In the genomic region with DNA sequence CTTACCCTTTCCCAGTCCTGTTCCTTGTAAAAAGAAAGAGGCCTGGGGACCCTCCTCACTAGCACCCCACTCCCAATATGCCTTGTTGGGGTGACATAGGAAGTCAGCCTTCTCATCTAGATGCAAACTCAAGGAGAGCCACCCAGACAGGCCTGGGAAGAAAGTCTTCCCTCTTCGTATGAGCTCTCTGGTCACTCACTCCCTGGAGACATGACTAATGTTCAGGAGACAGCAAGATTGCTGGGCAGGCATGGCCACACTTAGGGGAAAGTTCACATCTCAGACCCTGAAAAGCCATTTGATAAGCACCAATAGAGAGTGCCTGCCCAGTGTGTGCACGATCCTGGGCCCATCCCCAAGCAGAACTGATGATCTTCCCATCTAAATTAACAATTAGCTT, we compare ENCODE assay signal across 13 mouse cellular contexts. TPM values are rescaled to one million over a fixed set of nuclear protein-coding genes. Genes with fewer than 3 reads are reported as not detected.
DNase-seq lines count a peak whose midpoint lies in the region; ATAC-seq lines count a peak whose summit lies in the region.
"Had no signal": no experiment of that assay in that cellular context is flagged by ENCODE, and none has a peak within 500 bp of the region (broad histone marks: within the 10 kb centered on the region; RNA-seq: fewer than 3 reads in every experiment).

No protein-coding gene starts in this region.

- 40% methylated on average over 2 of the region's 2 CpGs for WGBS in heart, embryonic 14.5 days
- WGBS in neural tube, embryonic 11.5 days: 65% methylated on average over 2 of the region's 2 CpGs
- 61% methylated on average over 2 of the region's 2 CpGs for WGBS in limb, embryonic 12.5 days

- no peak for ATAC-seq in heart, embryonic 14.5 days (ENCODE audit: insufficient number of reproducible peaks, insufficient read depth, low FRiP score, low read depth)
- no peak for ATAC-seq in neural tube, embryonic 11.5 days (ENCODE audit: insufficient read depth, low FRiP score, low TSS enrichment)
- ATAC-seq in limb, embryonic 12.5 days (ENCODE audit: insufficient number of reproducible peaks, insufficient read depth, low FRiP score, low TSS enrichment, low read depth): no peak
- no peak for ATAC-seq in CD4-positive, CD25-positive, alpha-beta regulatory T cell, adult 4 months
- ATAC-seq: forebrain, embryonic 16.5 days had no signal

- H3K4me3 ChIP-seq in heart, embryonic 14.5 days (ENCODE audit: control insufficient read depth in 1 of 2, insufficient read depth in 1 of 2, low read depth in 1 of 2, low read length in 2 of 2): peak overlapping the region; percentile 19 to 90; a peak in 3 of 4 replicates
- no peak overlapping the region for H3K4me3 ChIP-seq in neural tube, embryonic 11.5 days (ENCODE audit: low read depth, low read length)
- no peak overlapping the region for H3K4me3 ChIP-seq in limb, embryonic 12.5 days (replicated peaks)

- H3K27me3 ChIP-seq in heart, embryonic 14.5 days (ENCODE audit: control insufficient read depth, insufficient read depth, low read length): no peaks in the 10 kb centered on the region
- H3K27me3 ChIP-seq in neural tube, embryonic 11.5 days (ENCODE audit: control insufficient read depth, insufficient read depth, low read length): peaks cover 30% of the 10 kb centered on the region
- peaks cover 9% of the 10 kb centered on the region for H3K27me3 ChIP-seq in limb, embryonic 12.5 days

- peak overlapping the region; percentile 88 for H3K4me2 ChIP-seq in heart, embryonic 14.5 days (ENCODE audit: low read length)
- H3K4me2 ChIP-seq in neural tube, embryonic 11.5 days (ENCODE audit: low read depth): peak overlapping the region; percentile 20
- H3K4me2 ChIP-seq in limb, embryonic 12.5 days: peak overlapping the region; percentile 91

- H3K36me3 ChIP-seq in heart, embryonic 14.5 days (ENCODE audit: control insufficient read depth, insufficient read depth, low read length): peaks cover 17% of the 10 kb centered on the region
- no peaks in the 10 kb centered on the region for H3K36me3 ChIP-seq in neural tube, embryonic 11.5 days (ENCODE audit: control insufficient read depth, insufficient read depth, low read length)
- peaks cover 12% of the 10 kb centered on the region for H3K36me3 ChIP-seq in limb, embryonic 12.5 days

- no peaks in the 10 kb centered on the region for H3K9me3 ChIP-seq in heart, embryonic 14.5 days (ENCODE audit: control insufficient read depth, low read length)
- H3K9me3 ChIP-seq in neural tube, embryonic 11.5 days (ENCODE audit: control insufficient read depth, low read length): no peaks in the 10 kb centered on the region
- H3K9me3 ChIP-seq in limb, embryonic 12.5 days: no peaks in the 10 kb centered on the region

- no peak for DNase-seq in heart, adult 9 months (ENCODE audit: low spot score in 2 of 2)
- no peak for DNase-seq in neural tube, embryonic 11.5 days (ENCODE audit: low spot score)
- no peak for DNase-seq in neural tube, embryonic 10.5 days (ENCODE audit: extremely low spot score, low spot score)
- no peak for DNase-seq in thymus, postnatal 25 days
- no peak for DNase-seq in right cerebral cortex, postnatal 36 days (ENCODE audit: low spot score in 2 of 2)
- DNase-seq: adrenal gland, adult 8-10 months; cerebellum, adult 9-11 months; right cerebral cortex, postnatal 14 days; thymus, postnatal 4 days had no signal

- peak overlapping the region; percentile 97 for H3K9ac ChIP-seq in heart, embryonic 14.5 days (ENCODE audit: low read length)
- no peak overlapping the region for H3K9ac ChIP-seq in neural tube, embryonic 11.5 days (ENCODE audit: low read length)
- H3K9ac ChIP-seq in limb, embryonic 12.5 days (replicated peaks): no peak overlapping the region

- H3K27ac ChIP-seq in heart, embryonic 14.5 days (replicated peaks in 1 of 2; ENCODE audit: control insufficient read depth in 1 of 2, insufficient read depth in 1 of 2, low read depth in 2 of 2, low read length in 2 of 2): peak overlapping the region; percentile 30 to 60
- no peak overlapping the region for H3K27ac ChIP-seq in neural tube, embryonic 11.5 days (ENCODE audit: low read depth, low read length)
- H3K27ac ChIP-seq in limb, embryonic 12.5 days: no peak overlapping the region

- H3K4me1 ChIP-seq in heart, embryonic 14.5 days (ENCODE audit: control insufficient read depth in 2 of 2, insufficient read depth in 2 of 2, low read length in 2 of 2): peaks cover 36 to 50% of the 10 kb centered on the region in 2 experiments
- peaks cover 13% of the 10 kb centered on the region for H3K4me1 ChIP-seq in neural tube, embryonic 11.5 days (ENCODE audit: control insufficient read depth, insufficient read depth, low read length)
- H3K4me1 ChIP-seq in limb, embryonic 12.5 days (replicated peaks): peaks cover 56% of the 10 kb centered on the region

RNA-seq across cellular contexts. Expression of a gene that starts 2.6 kb away (rescaled TPM):
- polyA plus RNA-seq in heart, embryonic 14.5 days (2014; fragmentation: Nextera tagmentation; extraction: Ambion mirVana): 77.7 and 80.3 TPM in 2 replicates
- 34.9 and 36.2 TPM in 2 replicates for polyA plus RNA-seq in neural tube, embryonic 11.5 days (2014; fragmentation: Nextera tagmentation; extraction: Ambion mirVana)
- polyA plus RNA-seq in limb, embryonic 12.5 days (2016; fragmentation: Nextera tagmentation; extraction: Ambion mirVana): 56.3 and 63.5 TPM in 2 replicates
- polyA plus RNA-seq in CD4-positive, CD25-positive, alpha-beta regulatory T cell, adult 4 months (2017; shearing (Covaris generic)): not detected

RNA-seq across cellular contexts. Expression of a gene that starts 2.6 kb away (rescaled TPM):
- 250 and 253 TPM in 2 replicates for polyA plus RNA-seq in heart, embryonic 14.5 days (2014; fragmentation: Nextera tagmentation; extraction: Ambion mirVana)
- 125 and 130 TPM in 2 replicates for polyA plus RNA-seq in neural tube, embryonic 11.5 days (2014; fragmentation: Nextera tagmentation; extraction: Ambion mirVana)
- polyA plus RNA-seq in limb, embryonic 12.5 days (2016; fragmentation: Nextera tagmentation; extraction: Ambion mirVana): 118 and 133 TPM in 2 replicates
- polyA plus RNA-seq in CD4-positive, CD25-positive, alpha-beta regulatory T cell, adult 4 months (2017; shearing (Covaris generic)): under 1 TPM in 1 of 2 experiments, not detected in 1; 0.22 TPM

Comparison
In these comparisons a context has a peak if more than half of its experiments do, and no peak if none do; other contexts are left out.
1. H3K27ac ChIP-seq: peak in heart, embryonic 14.5 days (2 of 2); none in neural tube, embryonic 11.5 days (single experiment) and limb, embryonic 12.5 days (single experiment).
2. H3K4me2 ChIP-seq: peak in every context shown above with its lines; median percentile 91 in limb, embryonic 12.5 days; 88 in heart, embryonic 14.5 days; 20 in neural tube, embryonic 11.5 days.
3. H3K4me3 ChIP-seq: peak in heart, embryonic 14.5 days (2 of 2); none in neural tube, embryonic 11.5 days (single experiment) and limb, embryonic 12.5 days (single experiment).
4. RNA of a gene that starts 2.6 kb away (polyA plus RNA-seq): 77.7 to 80.3 TPM in heart, embryonic 14.5 days, 56.3 to 63.5 TPM in limb, embryonic 12.5 days and 34.9 to 36.2 TPM in neural tube, embryonic 11.5 days; not detected in CD4-positive, CD25-positive, alpha-beta regulatory T cell, adult 4 months; every median in the first group is over 10 times any median in the second.
5. RNA of a gene that starts 2.6 kb away (polyA plus RNA-seq): 250 to 253 TPM in heart, embryonic 14.5 days, 125 to 130 TPM in neural tube, embryonic 11.5 days and 118 to 133 TPM in limb, embryonic 12.5 days; 0.22 TPM in CD4-positive, CD25-positive, alpha-beta regulatory T cell, adult 4 months; every median in the first group is over 10 times any median in the second.